Mouse (Mus musculus) lung, embryonic 15.5 days (tissue): ENCODE results near the gene Ccdc34. TPM values are rescaled to one million over a fixed set of nuclear protein-coding genes. Genes with fewer than 3 reads are reported as not detected.

ENCODE experiments used
- ATAC-seq: fragments of 200-750 bp; cut with Nextera tagmentation; 2 replicates; pipeline ENCODE4 v1.8.0; 2017; ENCODE audit warnings: moderate number of reproducible peaks, borderline replicate concordance; ENCODE audit not compliant: low FRiP score, low TSS enrichment; ENCODE audit errors: extremely low read depth
- H3K27ac ChIP-seq: fragments of 300-500 bp; sonication (generic); 2 replicates; pipeline ENCODE4 v1.5.1; 2015; ENCODE audit warnings: moderate library complexity, mild to moderate bottlenecking, inconsistent platforms
- H3K27me3 ChIP-seq: fragments of 300-500 bp; sonication (generic); 2 replicates; pipeline ENCODE4 v1.6.1; 2015; ENCODE audit warnings: inconsistent platforms
- H3K36me3 ChIP-seq: fragments of 300-500 bp; sonication (generic); 2 replicates; pipeline ENCODE4 v1.6.1; 2015; ENCODE audit warnings: inconsistent platforms
- H3K4me1 ChIP-seq: fragments of 300-500 bp; sonication (generic); 2 replicates; pipeline ENCODE4 v1.6.1; 2015; ENCODE audit warnings: inconsistent platforms
- H3K4me2 ChIP-seq: fragments of 300-500 bp; sonication (generic); 2 replicates; pipeline ENCODE4 v1.6.1; 2015; ENCODE audit warnings: inconsistent platforms, mild to moderate bottlenecking, moderate library complexity
- H3K4me3 ChIP-seq: fragments of 300-500 bp; sonication (generic); 2 replicates; pipeline ENCODE4 v1.5.1; 2015; ENCODE audit warnings: mild to moderate bottlenecking, inconsistent platforms
- H3K9ac ChIP-seq: fragments of 300-500 bp; sonication (generic); 2 replicates; pipeline ENCODE4 v1.6.1; 2015; ENCODE audit warnings: inconsistent platforms
- H3K9me3 ChIP-seq: fragments of 300-500 bp; sonication (generic); 2 replicates; pipeline ENCODE4 v1.6.1; 2016; ENCODE audit warnings: inconsistent platforms
- WGBS: fragments of 180-500 bp; shearing (Covaris S2); methylation state at CpG from one replicate; pipeline ENCODE4 v1.1.7; 2015; 5-methylcytosine and 5-hydroxymethylcytosine counted together
- polyA plus RNA-seq: library from polyadenylated mRNA; unstranded; fragments of >200 nt; fragmentation: Nextera tagmentation; extraction: Ambion mirVana; gene quantifications from 2 replicates; pipeline ENCODE4 v1.2.1, GENCODE M21; 2015

Gene Ccdc34
- polyA plus RNA-seq, 1 experiment from 2014 or later: 36.8 TPM

DNA sequence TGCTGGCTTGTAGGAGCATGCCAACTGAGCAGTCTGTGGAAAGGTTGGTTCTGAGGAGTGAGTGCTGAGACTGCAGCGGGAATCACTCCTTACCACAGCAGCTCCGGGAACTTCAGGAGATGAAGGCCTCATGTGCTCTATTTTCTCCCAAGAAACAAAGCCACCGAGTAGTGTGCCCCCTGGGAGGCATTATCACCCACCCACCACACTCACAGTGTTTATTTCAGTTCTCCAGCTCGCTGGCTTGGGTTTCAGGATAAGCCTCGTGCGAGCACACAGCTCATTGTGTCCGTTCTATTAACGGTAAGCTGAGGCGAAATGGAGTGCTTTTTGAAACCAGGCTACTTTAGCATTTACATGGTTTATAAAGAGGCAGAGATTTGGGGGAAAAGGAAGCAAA lies 32.1 kb upstream of the Ccdc34 start:
- Histone ChIP-seq H3K9me3 (no peaks in the 10 kb centered on the region), H3K36me3 (no peaks in the 10 kb centered on the region), H3K4me2 (no peak overlapping the region), H3K4me3 (no peak overlapping the region), H3K4me1 (no peaks in the 10 kb centered on the region), H3K9ac (no peak overlapping the region), H3K27ac (no peak overlapping the region), H3K27me3 (peaks cover 54% of the 10 kb centered on the region)
- 41% methylated on average over 9 of the region's 9 CpGs for WGBS
- no peak for ATAC-seq

DNA sequence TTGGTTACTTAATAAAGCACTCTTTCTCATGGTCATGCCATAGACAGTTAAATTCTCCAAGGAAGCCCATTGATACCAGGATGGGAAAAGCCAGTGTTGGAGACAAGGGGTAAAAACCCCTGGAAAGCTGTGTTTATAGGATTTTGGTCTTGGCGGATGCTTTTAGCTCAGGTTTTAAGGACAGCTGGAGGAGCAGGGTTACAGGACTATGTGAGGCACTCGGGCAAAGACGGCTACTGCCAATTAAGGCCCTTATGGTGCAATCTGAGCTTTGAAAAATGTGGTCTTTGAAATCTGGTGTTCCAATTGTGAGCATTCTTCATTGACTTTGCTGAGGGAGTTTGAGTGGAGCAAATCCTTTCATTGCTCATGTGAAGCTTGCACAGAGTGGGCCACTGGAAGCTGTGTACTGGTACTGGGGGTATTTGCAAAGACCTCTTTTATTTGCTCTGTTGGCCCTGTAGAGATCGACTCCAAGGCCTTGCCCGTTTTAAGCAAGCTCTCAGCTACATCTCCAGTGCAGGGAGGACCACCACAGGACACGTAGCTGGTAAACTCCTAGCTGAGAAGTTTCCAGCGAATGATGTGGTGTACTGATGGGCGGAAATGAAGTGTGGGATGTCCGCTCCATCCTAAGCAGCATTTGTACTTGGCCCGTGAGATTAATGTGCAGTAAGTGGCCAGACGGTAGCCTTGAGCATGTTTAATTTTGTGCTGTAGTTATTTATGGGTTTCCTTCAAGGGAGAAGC lies 31.4 kb upstream of the Ccdc34 start:
- no peak overlapping the region for H3K27ac ChIP-seq
- H3K27me3 ChIP-seq: peaks cover 59% of the 10 kb centered on the region

DNA sequence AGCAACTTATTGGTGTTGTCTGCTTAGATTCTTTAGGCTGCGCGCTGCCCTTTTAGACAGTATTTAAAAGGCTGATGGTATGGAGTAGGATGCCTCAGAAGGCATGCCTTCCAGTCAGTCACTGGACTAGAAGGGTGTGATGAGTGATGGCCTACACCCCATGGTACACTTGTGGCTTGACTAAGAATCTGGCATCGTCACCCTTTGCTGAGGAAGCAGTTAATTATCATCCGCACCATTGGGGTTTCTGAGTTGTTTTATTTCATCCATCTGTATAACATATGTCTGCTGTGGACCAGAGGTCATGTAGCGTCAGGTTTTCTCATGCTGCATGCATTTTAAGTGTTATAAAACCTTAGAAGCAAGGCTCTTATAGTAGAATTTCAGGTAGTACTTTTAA lies 29.7 kb upstream of the Ccdc34 start:
- WGBS: 75% methylated on average over 5 of the region's 5 CpGs
- Histone ChIP-seq H3K4me3 (no peak overlapping the region), H3K4me1 (no peaks in the 10 kb centered on the region), H3K36me3 (no peaks in the 10 kb centered on the region), H3K9me3 (no peaks in the 10 kb centered on the region), H3K4me2 (no peak overlapping the region), H3K9ac (no peak overlapping the region), H3K27me3 (peaks cover 54% of the 10 kb centered on the region), H3K27ac (no peak overlapping the region)
- ATAC-seq: no peak

More for the DNA sequence above, 31.4 kb upstream of the Ccdc34 start:
- Histone ChIP-seq H3K4me3 (no peak overlapping the region), H3K4me1 (no peaks in the 10 kb centered on the region), H3K4me2 (no peak overlapping the region), H3K9me3 (no peaks in the 10 kb centered on the region), H3K36me3 (no peaks in the 10 kb centered on the region), H3K9ac (no peak overlapping the region)
- 45% methylated on average over 11 of the region's 11 CpGs for WGBS
- ATAC-seq: no peak

DNA sequence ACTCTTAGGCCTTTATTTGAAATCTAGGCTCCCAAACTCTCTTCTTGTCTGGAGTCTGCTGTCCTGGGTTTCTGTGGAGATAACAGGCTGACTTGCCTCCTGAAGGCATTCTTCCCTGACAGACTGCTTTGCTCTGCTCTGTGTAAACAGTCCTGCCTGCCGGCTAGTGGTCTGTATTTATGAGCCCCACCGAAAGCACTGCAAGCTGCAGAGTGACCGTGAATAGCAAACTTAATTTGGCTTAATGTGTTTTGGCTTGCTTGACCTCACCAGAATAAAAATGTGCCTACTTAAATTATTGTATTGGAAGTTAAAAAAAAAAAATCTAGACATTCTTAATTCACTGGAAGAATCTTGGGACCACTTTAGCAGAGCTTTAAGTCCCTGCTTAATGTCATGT lies 28.4 kb upstream of the Ccdc34 start:
- no peaks in the 10 kb centered on the region for H3K4me1 ChIP-seq
- H3K4me3 ChIP-seq: no peak overlapping the region
- no peak overlapping the region for H3K9ac ChIP-seq
- no peak for ATAC-seq
- H3K9me3 ChIP-seq: no peaks in the 10 kb centered on the region
- no peak overlapping the region for H3K27ac ChIP-seq
- H3K27me3 ChIP-seq: peaks cover 62% of the 10 kb centered on the region
- no peaks in the 10 kb centered on the region for H3K36me3 ChIP-seq
- H3K4me2 ChIP-seq: no peak overlapping the region
- WGBS: 4% methylated on average over 3 of the region's 3 CpGs

DNA sequence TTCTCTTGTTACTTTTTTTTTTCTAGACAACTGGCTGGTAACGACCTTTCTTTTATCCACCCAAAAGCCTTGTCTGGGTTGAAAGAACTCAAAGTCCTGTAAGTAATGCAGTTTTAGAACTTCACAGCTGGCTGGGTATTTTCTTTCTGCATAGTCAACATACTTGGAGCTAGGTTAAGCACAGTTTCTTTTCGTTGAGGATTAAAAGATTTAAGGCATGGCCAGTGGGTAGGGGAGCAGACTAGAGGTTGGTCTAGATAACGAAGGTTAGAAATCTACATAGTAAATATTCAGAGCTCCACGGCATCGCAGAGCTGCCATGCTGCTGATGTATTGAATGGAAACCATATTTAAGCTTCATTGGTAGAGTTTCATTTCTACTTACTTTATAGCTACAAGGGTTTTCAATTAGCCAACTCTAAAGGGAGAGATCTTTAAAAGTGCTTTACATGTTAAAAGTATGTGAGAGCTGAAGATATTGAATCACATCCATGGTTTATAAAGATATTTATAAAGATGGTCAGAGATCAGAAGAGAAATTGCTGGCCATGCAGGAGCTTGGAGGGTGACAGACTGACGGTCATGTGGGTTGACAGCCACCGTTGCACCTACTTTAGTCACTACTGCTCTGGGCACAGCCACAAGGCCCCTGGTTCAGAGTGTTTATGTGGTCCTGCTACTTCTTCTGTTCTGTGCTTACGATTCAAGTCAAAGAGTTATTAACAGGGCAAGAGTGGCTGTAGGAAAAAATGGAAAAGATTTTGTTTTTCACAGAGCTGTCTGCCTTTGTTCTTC lies 27.7 kb upstream of the Ccdc34 start:
- H3K27ac ChIP-seq: no peak overlapping the region
- peaks cover 64% of the 10 kb centered on the region for H3K27me3 ChIP-seq
- no peak for ATAC-seq
- H3K9me3 ChIP-seq: no peaks in the 10 kb centered on the region
- H3K4me3 ChIP-seq: no peak overlapping the region
- H3K9ac ChIP-seq: no peak overlapping the region
- H3K4me1 ChIP-seq: no peaks in the 10 kb centered on the region
- WGBS: 45% methylated on average over 8 of the region's 8 CpGs
- no peaks in the 10 kb centered on the region for H3K36me3 ChIP-seq
- H3K4me2 ChIP-seq: no peak overlapping the region

DNA sequence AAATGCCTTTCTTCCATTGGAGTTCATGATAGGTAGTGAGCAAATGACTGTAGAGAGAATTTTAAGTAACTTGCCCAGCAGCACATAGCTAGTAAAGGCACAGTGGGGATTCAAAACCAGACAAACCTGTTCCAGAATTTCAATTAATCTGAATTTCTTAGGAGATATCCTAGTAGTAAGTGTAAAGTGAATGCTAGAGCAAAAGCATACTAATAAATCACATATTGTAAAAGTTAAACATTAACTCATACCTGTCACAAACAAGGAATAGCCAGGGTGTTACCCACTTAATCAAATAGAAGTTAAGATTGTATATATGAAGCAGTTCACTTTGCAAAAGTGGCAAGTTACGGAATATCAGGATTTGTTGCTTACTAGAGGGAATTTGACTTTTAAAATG lies 25.9 kb upstream of the Ccdc34 start:
- H3K4me1 ChIP-seq: no peaks in the 10 kb centered on the region

DNA sequence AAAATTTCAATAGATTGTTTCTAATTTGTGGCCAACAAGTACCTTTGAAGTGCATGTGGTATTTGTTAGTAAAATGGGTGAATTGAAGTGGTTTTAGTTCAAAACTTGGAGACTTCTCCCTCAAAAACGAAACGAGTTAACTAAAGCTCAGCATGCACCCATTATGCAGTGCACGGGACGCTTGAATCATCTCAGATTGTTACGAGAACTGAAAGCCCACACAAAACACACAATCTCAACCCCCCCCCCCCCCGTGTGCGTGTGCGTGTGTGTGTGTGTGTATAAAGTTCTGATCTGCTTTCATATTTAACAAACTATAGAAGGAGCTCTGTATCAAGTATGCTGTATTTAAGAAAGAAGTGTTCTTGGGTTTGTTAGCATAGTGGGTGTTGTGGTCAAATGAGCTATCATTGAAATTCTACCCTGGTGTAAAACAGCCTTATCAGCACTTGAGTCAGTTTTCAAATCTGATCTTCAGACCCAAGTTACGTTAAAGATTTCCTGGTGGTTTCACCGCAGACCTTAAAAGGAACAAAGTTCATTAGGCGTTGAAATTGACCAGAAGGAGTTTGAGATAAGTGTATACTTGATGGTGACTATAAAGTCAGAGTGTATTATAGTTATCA lies 25.1 kb upstream of the Ccdc34 start:
- ATAC-seq: no peak
- Histone ChIP-seq H3K4me1 (no peaks in the 10 kb centered on the region), H3K9me3 (no peaks in the 10 kb centered on the region), H3K27ac (no peak overlapping the region), H3K36me3 (no peaks in the 10 kb centered on the region), H3K27me3 (peaks cover 60% of the 10 kb centered on the region), H3K4me2 (no peak overlapping the region), H3K9ac (no peak overlapping the region), H3K4me3 (no peak overlapping the region)
- 56% methylated on average over 11 of the region's 11 CpGs for WGBS

More for the DNA sequence above, 25.9 kb upstream of the Ccdc34 start:
- Histone ChIP-seq H3K27ac (no peak overlapping the region), H3K27me3 (peaks cover 63% of the 10 kb centered on the region), H3K4me3 (no peak overlapping the region), H3K4me2 (no peak overlapping the region), H3K9ac (no peak overlapping the region), H3K9me3 (no peaks in the 10 kb centered on the region), H3K36me3 (no peaks in the 10 kb centered on the region)
- no peak for ATAC-seq
- WGBS: 71% methylated on average over 1 of the region's 1 CpGs

DNA sequence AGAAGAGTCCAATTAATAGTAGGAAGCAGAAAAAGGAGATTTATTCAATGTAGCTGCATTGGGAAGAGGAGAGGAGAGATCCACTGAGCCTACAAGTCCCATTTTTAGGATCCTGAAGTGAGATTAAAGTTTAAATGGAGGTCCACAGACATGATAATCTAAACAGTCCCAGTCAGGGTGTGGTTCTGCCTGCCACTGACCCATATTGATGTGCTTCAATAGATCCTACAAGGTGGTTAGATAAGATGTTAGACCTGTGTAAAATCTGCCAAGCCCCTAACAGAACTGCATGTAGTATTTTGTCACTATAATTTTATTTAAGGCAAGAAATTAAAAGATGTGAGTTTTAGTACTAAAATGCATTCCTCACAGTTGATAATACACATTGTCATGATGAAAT lies 24.2 kb upstream of the Ccdc34 start:
- no peak for ATAC-seq
- H3K27me3 ChIP-seq: peaks cover 58% of the 10 kb centered on the region
- H3K4me3 ChIP-seq: no peak overlapping the region
- H3K9me3 ChIP-seq: no peaks in the 10 kb centered on the region
- H3K4me1 ChIP-seq: no peaks in the 10 kb centered on the region
- H3K27ac ChIP-seq: no peak overlapping the region
- H3K9ac ChIP-seq: no peak overlapping the region
- no peaks in the 10 kb centered on the region for H3K36me3 ChIP-seq
- no peak overlapping the region for H3K4me2 ChIP-seq

DNA sequence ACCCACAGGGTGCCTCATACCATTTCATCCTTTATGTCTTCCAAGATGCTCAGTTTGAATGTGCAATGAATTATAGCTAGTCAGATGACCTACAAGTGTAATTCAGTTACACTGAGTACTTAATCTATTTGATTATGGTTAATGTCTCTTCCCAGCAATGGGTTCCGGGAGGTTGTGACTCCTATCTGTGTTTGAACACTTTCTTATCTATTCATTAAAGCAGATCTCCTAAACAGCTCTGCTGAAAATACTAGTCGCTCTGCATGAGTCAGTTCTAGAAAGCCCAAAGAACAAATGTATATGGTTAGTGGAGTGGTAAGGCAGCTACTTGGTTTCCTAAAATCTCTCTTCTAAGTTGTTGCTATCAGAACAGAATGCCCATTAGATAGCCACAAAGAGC lies 22.6 kb upstream of the Ccdc34 start:
- Histone ChIP-seq H3K4me2 (no peak overlapping the region), H3K27me3 (peaks cover 50% of the 10 kb centered on the region)
- no peak for ATAC-seq

DNA sequence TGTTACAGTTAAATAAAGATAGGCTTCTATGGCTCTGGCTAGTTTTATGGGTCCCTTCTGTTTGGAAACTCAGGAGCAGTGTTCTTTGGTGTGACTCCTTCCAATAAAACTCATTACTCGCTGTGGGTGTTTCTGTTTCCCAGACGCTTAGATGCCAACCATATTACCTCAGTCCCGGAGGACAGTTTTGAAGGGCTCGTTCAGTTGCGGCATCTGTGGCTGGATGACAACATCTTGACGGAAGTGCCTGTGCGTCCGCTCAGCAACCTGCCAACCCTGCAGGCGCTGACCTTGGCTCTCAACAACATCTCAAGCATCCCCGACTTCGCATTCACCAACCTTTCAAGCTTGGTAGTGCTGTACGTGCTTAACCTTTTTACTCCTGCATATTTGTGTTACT lies 21.2 kb upstream of the Ccdc34 start:
- Histone ChIP-seq H3K36me3 (no peaks in the 10 kb centered on the region), H3K4me1 (no peaks in the 10 kb centered on the region), H3K4me3 (no peak overlapping the region), H3K27me3 (peaks cover 40% of the 10 kb centered on the region; the same call in 1 of the 2 replicates), H3K9ac (no peak overlapping the region), H3K9me3 (no peaks in the 10 kb centered on the region), H3K4me2 (no peak overlapping the region), H3K27ac (no peak overlapping the region)
- 60% methylated on average over 12 of the region's 12 CpGs for WGBS
- ATAC-seq: no peak

More for the DNA sequence above, 22.6 kb upstream of the Ccdc34 start:
- H3K36me3 ChIP-seq: no peaks in the 10 kb centered on the region
- no peaks in the 10 kb centered on the region for H3K9me3 ChIP-seq
- H3K4me1 ChIP-seq: no peaks in the 10 kb centered on the region
- no peak overlapping the region for H3K9ac ChIP-seq
- H3K27ac ChIP-seq: no peak overlapping the region
- no peak overlapping the region for H3K4me3 ChIP-seq
- 37% methylated on average over 2 of the region's 2 CpGs for WGBS

DNA sequence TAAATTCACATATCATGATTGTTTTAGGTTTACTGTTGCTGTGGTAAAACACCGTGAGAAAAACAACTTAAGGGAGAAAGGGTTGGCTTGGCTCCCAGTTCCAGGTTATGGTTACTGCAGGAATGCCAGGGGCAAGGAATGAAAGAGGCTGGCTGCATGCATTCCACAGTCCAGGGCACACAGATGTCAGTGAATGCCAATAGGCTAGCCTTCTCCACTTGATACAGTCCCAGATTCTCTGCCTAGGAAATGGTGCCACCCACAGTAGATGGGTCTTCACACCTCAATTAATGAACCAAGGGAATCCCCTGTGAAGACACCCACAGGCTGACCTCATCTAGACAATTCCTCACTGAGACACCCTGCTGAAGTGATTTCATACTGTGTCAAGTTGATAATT lies 12.9 kb upstream of the Ccdc34 start:
- Histone ChIP-seq H3K27ac (no peak overlapping the region), H3K9me3 (no peaks in the 10 kb centered on the region), H3K36me3 (no peaks in the 10 kb centered on the region), H3K27me3 (peaks cover 15% of the 10 kb centered on the region; the same call in 1 of the 2 replicates), H3K4me2 (no peak overlapping the region), H3K4me3 (no peak overlapping the region), H3K4me1 (no peaks in the 10 kb centered on the region), H3K9ac (no peak overlapping the region)
- no peak for ATAC-seq
- 56% methylated on average over 1 of the region's 1 CpGs for WGBS

DNA sequence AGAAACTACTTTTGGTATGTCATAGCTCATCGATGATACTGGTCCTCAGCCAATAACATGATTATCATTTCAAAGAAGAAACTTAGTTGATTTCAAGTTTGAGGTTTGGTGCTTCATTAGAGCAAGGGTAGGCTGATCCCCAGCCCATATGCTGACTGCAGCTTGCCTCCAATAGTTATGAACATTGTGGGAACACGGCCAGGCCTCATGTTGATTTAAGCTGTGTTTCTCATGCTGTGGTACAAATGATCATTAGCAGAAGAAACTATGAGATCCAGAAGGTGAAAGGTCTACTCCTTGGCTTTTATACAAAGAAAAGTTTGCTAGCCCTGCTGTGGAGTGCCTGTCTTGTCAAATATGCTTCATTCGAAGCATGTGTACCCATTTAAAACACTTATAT lies 12.5 kb upstream of the Ccdc34 start:
- Histone ChIP-seq H3K4me3 (no peak overlapping the region), H3K4me2 (no peak overlapping the region), H3K27me3 (peaks cover 15% of the 10 kb centered on the region; the same call in 1 of the 2 replicates), H3K9ac (no peak overlapping the region), H3K9me3 (no peaks in the 10 kb centered on the region), H3K27ac (no peak overlapping the region), H3K36me3 (no peaks in the 10 kb centered on the region), H3K4me1 (no peaks in the 10 kb centered on the region)
- 59% methylated on average over 3 of the region's 3 CpGs for WGBS
- no peak for ATAC-seq
